Mouse (Mus musculus) large intestine, adult 2 months (tissue): ENCODE data around the gene Fgd4. TPM values are rescaled to one million over a fixed set of nuclear protein-coding genes. Genes with fewer than 3 reads are reported as not detected.

Experiments
- DNase-seq: peaks from one replicate; pipeline ENCODE4 v3.0.0-alpha.2; 2012; ENCODE audit warnings: low read depth, low spot score
- whole genome bisulfite sequencing: fragments of 180-500 bp; shearing (Covaris S2); methylation state at CpG from one replicate; pipeline ENCODE4 v1.1.7; 2018; 5-methylcytosine and 5-hydroxymethylcytosine counted together
- polyA plus RNA-seq: library from polyadenylated mRNA; depleted of rRNA; stranded (reverse); fragments of >200 nt; gene quantifications from 2 replicates; pipeline ENCODE4 v1.2.3, GENCODE M21; 2012; rRNA removed

Fgd4 gene
- polyA plus RNA-seq, result 2.7 and 7.4 TPM in 2 replicates

GRCm38 (mm10) chr16:16600461-16600860 lies at the start of gene Fgd4:
Gene Fgd4, minus strand, starts transcription at chr16:16600549.
- peak; percentile 72 for DNase-seq
- 17% methylated on average over 5 of the region's 5 CpGs for WGBS

GRCm38 (mm10) chr16:16645148-16645547 lies 44.8 kb upstream of the Fgd4 start:
- DNase-seq, result no peak
- WGBS, result 82% methylated on average over 1 of the region's 1 CpGs

DNA sequence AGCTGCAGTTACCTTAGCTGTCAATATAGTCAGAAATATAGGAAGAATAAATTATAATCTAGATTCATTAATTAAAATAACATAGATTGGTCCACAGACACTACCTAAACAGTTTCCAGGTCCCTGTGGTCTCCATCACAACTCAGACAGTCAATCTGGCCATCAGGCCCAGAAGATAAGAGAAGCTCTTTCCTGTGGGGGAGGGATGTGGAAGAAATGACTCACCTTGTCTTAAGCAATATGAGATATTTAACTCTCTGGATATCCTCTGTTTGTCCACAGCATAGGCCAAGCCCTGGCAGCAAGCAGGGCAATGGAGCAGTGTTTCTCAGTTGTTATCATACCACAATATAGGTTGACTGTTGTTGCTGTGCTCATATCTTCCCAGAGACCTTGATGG lies 33.4 kb upstream of the Fgd4 start:
- DNase-seq, result no peak

DNA sequence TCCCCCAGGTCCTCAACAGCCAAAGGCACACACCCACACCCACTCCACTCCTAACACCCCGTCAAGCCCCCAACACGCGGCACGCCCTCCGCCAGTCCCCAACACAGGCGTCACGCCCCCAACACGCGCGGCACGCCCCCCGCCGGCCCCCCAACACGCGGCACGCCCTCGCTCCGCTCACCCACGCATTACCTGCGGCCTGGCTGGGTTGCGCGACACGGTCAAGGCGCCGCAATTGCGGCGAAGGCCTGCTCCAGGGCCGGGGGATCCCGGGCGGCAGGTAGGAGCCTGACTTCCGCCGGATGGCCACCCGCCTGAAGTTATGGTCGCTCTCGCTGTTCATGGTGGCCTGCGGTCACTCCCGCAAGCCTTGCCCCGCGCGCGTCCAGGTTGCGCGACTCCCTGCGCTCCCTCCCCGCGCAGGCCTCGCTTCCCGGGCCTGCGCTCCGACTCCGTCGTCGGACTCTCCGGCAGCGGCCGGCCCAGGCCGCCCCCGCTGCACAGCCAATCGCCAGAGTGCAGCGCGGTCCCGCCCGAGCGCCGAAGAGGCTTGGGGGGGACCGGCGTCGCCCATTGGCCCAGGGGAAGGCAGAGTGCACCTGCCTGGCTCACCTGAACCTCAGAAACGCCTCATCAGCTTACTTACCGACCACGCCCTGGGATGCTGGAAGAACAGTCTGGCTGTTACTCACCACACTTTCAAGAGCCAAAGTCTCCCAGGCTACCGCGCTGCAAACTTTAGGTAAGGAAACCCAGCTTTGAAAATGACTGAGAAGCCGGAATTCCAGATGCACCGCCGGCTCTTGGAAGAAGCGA lies 555 bp downstream of the Fgd4 start:
- peak; percentile 76 for DNase-seq
- under 1% methylated on average over 77 of the region's 77 CpGs for WGBS

DNA sequence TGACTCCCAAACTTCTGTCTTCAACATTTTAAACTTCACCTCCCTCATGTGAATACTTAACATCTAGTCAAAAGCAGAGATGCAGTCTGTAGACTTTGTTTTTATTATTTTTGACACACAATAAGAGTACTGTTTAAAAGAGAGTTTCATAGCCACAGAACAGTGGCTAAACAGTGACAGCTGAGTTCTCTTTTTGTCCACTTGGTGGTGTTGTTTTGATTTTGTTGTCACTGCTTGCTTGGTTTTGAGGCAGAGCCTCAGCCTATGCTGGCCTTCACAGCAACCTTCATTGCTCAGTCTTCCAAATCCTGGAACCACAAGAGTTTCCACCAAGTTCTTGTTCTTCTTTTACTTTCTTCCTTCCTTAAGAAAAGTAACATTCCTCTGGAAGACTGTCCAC lies 3.8 kb downstream of the Fgd4 start:
- no peak for DNase-seq

GRCm38 (mm10) chr16:16592622-16593021 lies 7.7 kb downstream of the Fgd4 start:
- DNase-seq, result no peak

DNA sequence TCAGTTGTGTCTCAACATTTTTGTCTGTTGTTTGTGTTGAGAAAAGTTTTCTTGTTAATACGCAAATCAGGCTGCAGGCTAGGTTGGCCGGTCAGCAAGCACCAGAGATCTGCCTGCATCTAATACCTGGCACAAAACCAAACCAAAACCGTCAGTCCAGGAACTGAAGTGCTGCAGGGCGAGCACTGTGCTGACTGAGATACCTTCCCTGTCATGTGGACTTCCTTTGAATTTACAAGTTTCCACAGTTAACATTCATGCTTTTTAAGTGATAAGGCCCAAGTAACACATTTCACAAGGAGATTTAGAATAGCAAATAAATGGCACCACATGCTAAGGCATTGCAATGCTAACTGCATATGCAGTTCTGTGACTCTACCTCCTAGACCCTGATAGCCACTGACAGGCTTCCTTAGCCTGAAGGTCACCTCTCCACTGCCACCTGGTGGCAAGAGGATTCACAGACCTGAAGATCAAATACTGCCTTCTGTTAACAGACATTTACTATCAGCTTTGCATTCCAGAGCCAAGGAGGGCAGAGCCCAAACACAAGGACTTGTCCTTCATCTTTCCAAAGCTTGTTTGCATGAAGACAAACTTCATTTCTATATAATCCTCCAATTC lies 15.8 kb downstream of the Fgd4 start:
- 57% methylated on average over 4 of the region's 4 CpGs for WGBS
- peak; percentile 64 for DNase-seq

DNA sequence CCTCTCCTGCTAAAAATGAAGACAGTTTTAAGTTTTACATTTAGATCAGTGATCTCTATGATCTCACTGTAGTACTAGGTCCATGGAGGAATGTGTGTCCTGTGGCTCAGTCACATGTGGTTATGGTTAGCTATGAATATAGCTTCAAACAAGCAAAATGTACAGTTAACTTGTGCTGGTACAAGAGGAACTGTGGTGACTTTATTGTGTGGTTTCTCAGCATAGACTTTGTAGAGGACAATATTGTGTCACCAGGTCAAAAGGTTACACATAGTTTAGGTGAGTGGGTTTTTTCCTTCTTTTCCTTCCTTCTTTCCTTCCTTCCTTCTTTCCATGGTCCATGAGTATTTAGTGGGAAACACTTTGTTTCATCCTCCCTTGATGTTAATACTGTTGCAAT lies 23.8 kb downstream of the Fgd4 start:
- no peak for DNase-seq

GRCm38 (mm10) chr16:16574508-16574907 lies 25.8 kb downstream of the Fgd4 start:
- DNase-seq, result no peak

DNA sequence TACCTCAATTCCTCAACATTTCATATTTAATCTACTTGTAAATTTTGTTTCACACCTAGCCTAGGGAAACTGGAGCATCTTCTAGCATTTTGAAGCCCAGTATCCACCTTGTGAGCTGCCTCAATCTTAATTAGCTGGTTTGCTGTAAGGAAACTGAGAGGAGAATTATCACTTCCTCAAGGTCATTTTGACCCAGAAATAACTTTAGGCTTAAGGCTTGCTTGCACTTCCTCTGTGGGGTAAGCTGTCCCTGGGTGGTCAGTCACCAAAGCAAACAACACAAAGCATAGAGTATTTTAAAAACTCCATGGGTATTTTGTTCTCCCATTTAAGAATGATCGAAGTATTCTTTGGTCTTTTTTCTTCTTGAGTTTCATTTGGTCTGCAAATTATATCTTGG lies 27.2 kb downstream of the Fgd4 start:
- no peak for DNase-seq
- WGBS, result 91% methylated on average over 1 of the region's 1 CpGs

DNA sequence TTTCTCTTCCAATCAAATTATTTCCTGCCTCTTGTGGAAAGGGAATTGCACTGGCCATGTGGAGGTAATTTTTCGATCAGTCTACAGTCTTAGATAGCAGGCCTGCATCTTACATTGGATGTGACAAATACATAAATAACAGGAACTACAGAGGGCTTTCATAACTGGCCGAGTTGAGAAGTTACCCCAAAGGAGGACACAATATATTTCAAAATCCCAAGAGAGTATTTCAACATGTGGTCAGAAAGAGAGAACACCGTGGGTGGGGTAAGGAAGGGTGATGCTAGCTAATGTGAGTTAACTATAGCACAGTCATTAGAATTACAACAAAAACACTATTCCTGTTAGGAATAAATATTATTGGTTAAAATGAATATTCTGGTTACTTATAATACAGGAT lies 29.0 kb downstream of the Fgd4 start:
- WGBS, result 74% methylated on average over 3 of the region's 3 CpGs
- no peak for DNase-seq

GRCm38 (mm10) chr16:16566786-16567185 lies 33.6 kb downstream of the Fgd4 start:
- 40% methylated on average over 1 of the region's 1 CpGs for WGBS
- no peak for DNase-seq

- no peak for DNase-seq
These were observed 34.1 kb downstream of the Fgd4 start for GRCm38 (mm10) chr16:16566215-16566614.

DNA sequence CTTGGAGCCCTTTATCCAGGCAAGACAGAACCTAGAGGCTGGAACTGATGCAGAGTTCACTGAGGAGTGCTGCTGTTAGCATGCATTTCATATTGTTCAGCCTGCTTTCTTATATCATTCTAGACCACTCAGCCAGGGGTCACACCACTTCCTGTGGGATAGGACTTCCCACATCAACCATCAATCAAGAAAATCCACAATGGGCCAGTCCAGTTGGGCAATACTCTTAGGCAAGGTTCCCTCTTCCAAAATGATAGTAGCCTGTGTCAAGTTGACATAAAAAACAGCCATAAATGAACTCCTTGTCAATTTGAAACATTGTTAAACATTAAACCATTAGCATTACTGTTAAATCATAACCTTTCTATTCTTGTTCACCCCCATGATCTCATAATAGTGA lies 34.6 kb downstream of the Fgd4 start:
- DNase-seq, result no peak

More at GRCm38 (mm10) chr16:16566215-16566614, 34.1 kb downstream of the Fgd4 start:
- 54% methylated on average over 5 of the region's 5 CpGs for WGBS

DNA sequence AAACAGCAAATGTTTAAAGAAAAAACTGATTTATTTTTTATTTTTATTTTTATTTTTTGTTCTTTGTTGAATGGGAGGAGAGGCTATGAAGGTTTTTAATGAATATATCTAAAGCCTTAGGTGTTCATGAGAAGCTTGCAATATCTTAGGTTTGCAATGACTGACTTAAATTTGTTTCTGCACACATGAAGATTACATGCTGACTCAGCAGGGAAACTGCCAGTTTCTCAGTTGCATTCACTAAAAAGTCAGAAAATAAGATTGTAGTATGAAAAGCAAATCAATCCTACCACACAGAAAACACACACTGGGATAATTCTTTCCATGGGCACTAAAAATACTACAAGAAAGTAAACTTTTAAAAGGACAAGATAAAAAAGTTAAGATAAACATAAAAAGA lies 39.6 kb downstream of the Fgd4 start:
- no peak for DNase-seq

- WGBS, result 14% methylated on average over 9 of the region's 9 CpGs
- peak; percentile 87 for DNase-seq
These were observed 40.3 kb downstream of the Fgd4 start for GRCm38 (mm10) chr16:16559878-16560531.

- WGBS, result 65% methylated on average over 3 of the region's 3 CpGs
- no peak for DNase-seq
These were observed 41.1 kb downstream of the Fgd4 start for GRCm38 (mm10) chr16:16559016-16559877.

DNA sequence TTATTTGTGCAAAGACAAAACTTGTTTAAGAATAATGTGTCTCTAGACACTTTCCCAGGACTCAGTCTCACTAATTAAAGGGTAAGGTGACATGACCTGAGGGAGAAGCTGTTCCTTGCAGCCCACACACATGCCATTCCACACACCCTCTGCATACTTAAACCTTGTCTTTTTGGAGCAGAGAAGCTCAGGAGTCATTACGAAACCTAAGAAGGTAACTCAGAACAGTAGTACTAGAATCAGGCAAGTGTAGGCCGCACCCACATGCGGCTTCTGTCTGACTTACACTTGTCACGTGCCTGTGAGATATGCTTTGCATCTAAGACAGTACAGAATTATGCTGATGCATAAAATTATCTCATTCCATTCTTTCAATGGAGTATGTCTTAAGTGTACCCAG lies 42.6 kb downstream of the Fgd4 start:
- WGBS, result 59% methylated on average over 4 of the region's 4 CpGs
- no peak for DNase-seq

- 81% methylated on average over 2 of the region's 2 CpGs for WGBS
- DNase-seq, result no peak
These were observed 46.3 kb downstream of the Fgd4 start for GRCm38 (mm10) chr16:16554098-16554497.

DNA sequence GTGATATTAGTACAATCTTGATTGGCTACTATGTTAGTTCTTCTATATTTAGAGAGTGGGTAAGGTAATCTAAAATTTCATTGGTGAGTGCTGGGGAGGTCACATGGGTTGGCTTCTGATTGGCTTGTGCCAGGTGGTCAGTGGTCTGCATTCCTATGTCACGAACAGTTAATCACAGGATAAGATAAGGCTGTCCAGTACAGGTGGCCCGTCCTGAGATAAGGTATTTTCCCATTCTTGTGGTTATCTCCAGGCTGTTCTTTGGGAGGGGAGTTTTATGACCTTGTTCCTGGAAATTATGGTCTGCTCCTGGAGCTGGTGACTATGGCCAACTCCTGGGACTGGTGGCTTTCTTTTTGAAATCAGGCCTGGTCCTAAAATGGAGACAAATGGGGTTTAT lies 48.2 kb downstream of the Fgd4 start:
- 36% methylated on average over 2 of the region's 2 CpGs for WGBS

More for the DNA sequence above, 48.2 kb downstream of the Fgd4 start:
- no peak for DNase-seq
